Mouse (Mus musculus): ENCODE data around the gene Tmem37. TPM values are rescaled to one million over a fixed set of nuclear protein-coding genes. Genes with fewer than 3 reads are reported as not detected.

Tmem37 gene
- polyA plus RNA-seq (2021; fragmentation: Nextera tagmentation) = 2.9 and 3.9 TPM in 2 replicates
- long read RNA-seq, experiment 1, partial matches to known transcripts = 1 of 2 reads
- long read RNA-seq, experiment 1, other reads (novel, unspliced or antisense) = 0 of 2 reads
- long read RNA-seq, experiment 2, partial matches to known transcripts = 0 of 1 reads
- long read RNA-seq, experiment 2, other reads (novel, unspliced or antisense) = 0 of 1 reads

DNA sequence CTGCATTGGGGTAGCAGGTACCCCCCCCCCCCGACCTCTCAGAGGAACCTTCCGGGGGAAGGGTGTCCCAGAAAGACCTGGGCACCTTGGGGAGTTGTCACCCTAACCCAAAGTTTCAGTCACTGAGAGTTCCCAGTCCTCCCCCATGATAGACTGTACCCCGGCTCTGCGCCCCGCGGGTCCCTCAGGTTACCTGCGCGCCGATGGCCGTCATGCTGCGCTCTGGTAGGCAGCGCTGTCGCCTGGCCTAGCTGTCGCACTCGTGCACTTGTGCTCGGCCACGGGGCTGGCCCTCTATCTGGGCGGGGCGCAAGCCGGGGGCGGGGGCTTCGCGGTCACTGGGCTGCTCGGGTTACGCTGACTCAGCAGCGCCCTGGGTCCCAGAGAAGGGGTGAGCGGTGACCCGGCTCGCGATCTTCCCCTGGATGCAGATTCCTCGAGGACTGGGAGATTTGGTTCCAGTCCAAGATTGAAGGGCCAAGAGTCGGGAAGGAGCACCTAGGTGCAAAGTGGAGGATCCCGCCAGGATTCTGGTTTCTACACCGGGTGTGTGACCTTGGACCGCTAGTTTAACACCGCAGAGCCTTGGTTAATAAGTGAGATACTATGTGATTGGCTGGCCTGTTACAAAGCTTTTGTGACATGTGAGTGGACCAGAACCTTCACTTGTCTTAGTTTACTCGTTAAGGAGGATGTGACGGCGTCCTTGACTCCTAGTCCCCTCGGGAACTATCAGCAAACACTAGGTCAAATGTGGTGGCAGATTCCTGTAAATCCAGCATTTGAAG lies at the start of gene Tmem37:
Gene Tmem37 (minus strand): TSS at position 556 of the 788 bp plus-strand sequence.

DNA sequence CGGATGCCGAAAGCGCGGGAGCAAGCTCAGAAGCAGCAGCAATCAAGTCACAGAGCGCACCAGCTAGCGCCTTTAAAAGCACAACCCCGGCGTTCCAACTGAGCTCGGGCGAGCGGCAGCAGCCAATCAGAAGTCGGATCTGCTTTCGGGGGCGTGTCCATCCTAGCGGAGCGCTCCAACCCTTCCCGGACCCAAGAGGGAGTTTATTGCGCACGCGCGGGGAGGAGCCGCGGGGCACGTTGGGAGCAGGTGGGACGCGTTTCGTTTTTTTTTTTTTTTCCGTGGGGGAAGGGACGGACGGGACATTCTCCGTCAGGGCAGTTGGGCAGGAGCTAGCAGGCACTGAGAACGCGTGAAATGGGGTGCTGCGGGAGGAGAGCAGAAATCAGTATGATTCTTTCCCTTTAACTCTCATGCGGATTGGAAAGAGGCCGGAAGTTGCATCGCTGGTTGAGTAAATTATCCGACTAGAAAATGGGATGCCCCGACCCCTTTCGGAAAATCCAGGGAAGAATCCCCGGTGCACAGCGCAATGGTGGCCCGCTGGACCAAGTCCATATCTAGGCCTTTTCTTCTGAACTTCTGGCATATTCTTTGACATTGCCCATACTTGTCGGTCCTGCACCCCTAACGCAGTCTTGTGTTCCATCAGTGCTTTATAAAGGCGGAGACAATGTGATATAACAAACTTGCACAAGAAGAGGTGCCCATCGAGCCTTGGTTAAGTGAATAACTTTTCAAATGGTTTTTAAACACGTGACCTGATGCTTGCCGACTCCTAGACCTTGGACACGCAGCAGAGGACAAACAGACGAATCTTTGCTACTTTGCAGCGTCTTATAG lies 47.3 kb upstream of the Tmem37 start, which contains the start of the genes Dbi and 3110009E18Rik:
Gene Dbi (minus strand): TSS at position 110 of the 843 bp plus-strand sequence.
Gene 3110009E18Rik (plus strand): TSS at position 219 of the 843 bp plus-strand sequence.

Other genes with a start within 250 kb of the Tmem37 start
- gene Ptpn4, start 236.5 kb downstream of the Tmem37 start, polyA plus RNA-seq (2021; fragmentation: Nextera tagmentation) = 5.9 and 7.4 TPM in 2 replicates
- gene Tmem177, start 160.9 kb downstream of the Tmem37 start, polyA plus RNA-seq (2021; fragmentation: Nextera tagmentation) = 3.8 and 4.1 TPM in 2 replicates
- 0.99 and 1.1 TPM in 2 replicates for gene Cfap221, start 76.8 kb downstream of the Tmem37 start, polyA plus RNA-seq (2021; fragmentation: Nextera tagmentation)
- gene Sctr, start 67.2 kb downstream of the Tmem37 start, polyA plus RNA-seq (2021; fragmentation: Nextera tagmentation) = 0.21 and 0.45 TPM in 2 replicates
- gene Dbi, start 47.0 kb upstream of the Tmem37 start, polyA plus RNA-seq (2021; fragmentation: Nextera tagmentation) = 2,630 and 3,207 TPM in 2 replicates
- gene 3110009E18Rik, start 47.1 kb upstream of the Tmem37 start, polyA plus RNA-seq (2021; fragmentation: Nextera tagmentation) = 13.3 and 15.9 TPM in 2 replicates
- gene Steap3, start 198.6 kb upstream of the Tmem37 start, polyA plus RNA-seq (2021; fragmentation: Nextera tagmentation) = 7.6 and 7.7 TPM in 2 replicates

All from layer of hippocampus, adult 6 months (tissue).